Mouse (Mus musculus): Measurements from ENCODE around the gene 4930404N11Rik. TPM values are rescaled to one million over a fixed set of nuclear protein-coding genes. Genes with fewer than 3 reads are reported as not detected.

The 4930404N11Rik gene
- polyA plus RNA-seq, 1 experiment from 2014 or later: 0.92 TPM

Small RNAs within 50 kb of the gene (microRNA-seq; reads per million reads assigned to microRNA genes)
- gene Mir6913: not detected

Other genes starting within 250 kb of the 4930404N11Rik start
- 14.6 and 15.9 TPM in 2 replicates for gene Zbtb7a, start 230.6 kb downstream of the 4930404N11Rik start, polyA plus RNA-seq (2016; fragmentation: Nextera tagmentation; extraction: Ambion mirVana)
- gene Pias4, start 197.9 kb downstream of the 4930404N11Rik start, polyA plus RNA-seq (2016; fragmentation: Nextera tagmentation; extraction: Ambion mirVana): 58.6 and 64.9 TPM in 2 replicates
- 531 and 534 TPM in 2 replicates for gene Eef2, start 189.2 kb downstream of the 4930404N11Rik start, polyA plus RNA-seq (2016; fragmentation: Nextera tagmentation; extraction: Ambion mirVana)
- gene Dapk3, start 182.8 kb downstream of the 4930404N11Rik start, polyA plus RNA-seq (2016; fragmentation: Nextera tagmentation; extraction: Ambion mirVana): 77.3 and 79.6 TPM in 2 replicates
- 0.18 TPM in 1 of 2 replicates, not detected in the other for gene 4930442H23Rik, start 182.0 kb downstream of the 4930404N11Rik start, polyA plus RNA-seq (2016; fragmentation: Nextera tagmentation; extraction: Ambion mirVana)
- gene Nmrk2, start 163.8 kb downstream of the 4930404N11Rik start, polyA plus RNA-seq (2016; fragmentation: Nextera tagmentation; extraction: Ambion mirVana): not detected in 2 replicates
- 35.5 and 37.2 TPM in 2 replicates for gene Atcay, start 135.0 kb downstream of the 4930404N11Rik start, polyA plus RNA-seq (2016; fragmentation: Nextera tagmentation; extraction: Ambion mirVana)
- gene Zfr2, start 132.7 kb downstream of the 4930404N11Rik start, polyA plus RNA-seq (2016; fragmentation: Nextera tagmentation; extraction: Ambion mirVana): 12.1 and 13.6 TPM in 2 replicates
- gene Matk, start 112.9 kb downstream of the 4930404N11Rik start, polyA plus RNA-seq (2016; fragmentation: Nextera tagmentation; extraction: Ambion mirVana): 4.3 and 5.0 TPM in 2 replicates
- gene Mrpl54, start 98.9 kb downstream of the 4930404N11Rik start, polyA plus RNA-seq (2016; fragmentation: Nextera tagmentation; extraction: Ambion mirVana): 168 and 169 TPM in 2 replicates
- gene Apba3, start 98.9 kb downstream of the 4930404N11Rik start, polyA plus RNA-seq (2016; fragmentation: Nextera tagmentation; extraction: Ambion mirVana): 34.8 and 36.1 TPM in 2 replicates
- 6.6 and 7.5 TPM in 2 replicates for gene Tjp3, start 74.2 kb downstream of the 4930404N11Rik start, polyA plus RNA-seq (2016; fragmentation: Nextera tagmentation; extraction: Ambion mirVana)
- 89.9 and 92.6 TPM in 2 replicates for gene Pip5k1c, start 72.9 kb downstream of the 4930404N11Rik start, polyA plus RNA-seq (2016; fragmentation: Nextera tagmentation; extraction: Ambion mirVana)
- 58.8 and 60.5 TPM in 2 replicates for gene Cactin, start 44.7 kb downstream of the 4930404N11Rik start, polyA plus RNA-seq (2016; fragmentation: Nextera tagmentation; extraction: Ambion mirVana)
- gene Tbxa2r, start 37.1 kb downstream of the 4930404N11Rik start, polyA plus RNA-seq (2016; fragmentation: Nextera tagmentation; extraction: Ambion mirVana): 3.7 and 4.4 TPM in 2 replicates
- not detected in 2 replicates for gene Gipc3, start 22.6 kb downstream of the 4930404N11Rik start, polyA plus RNA-seq (2016; fragmentation: Nextera tagmentation; extraction: Ambion mirVana)
- 90.8 and 97.9 TPM in 2 replicates for gene Hmg20b, start 15.3 kb downstream of the 4930404N11Rik start, polyA plus RNA-seq (2016; fragmentation: Nextera tagmentation; extraction: Ambion mirVana)
- 12.0 and 13.7 TPM in 2 replicates for gene Mfsd12, start 8.3 kb downstream of the 4930404N11Rik start, polyA plus RNA-seq (2016; fragmentation: Nextera tagmentation; extraction: Ambion mirVana)
- gene Fzr1, start 12.7 kb upstream of the 4930404N11Rik start, polyA plus RNA-seq (2016; fragmentation: Nextera tagmentation; extraction: Ambion mirVana): 135 and 139 TPM in 2 replicates
- 63.5 and 67.2 TPM in 2 replicates for gene Dohh, start 18.6 kb upstream of the 4930404N11Rik start, polyA plus RNA-seq (2016; fragmentation: Nextera tagmentation; extraction: Ambion mirVana)
- gene Gm48551, start 18.6 kb upstream of the 4930404N11Rik start, polyA plus RNA-seq (2016; fragmentation: Nextera tagmentation; extraction: Ambion mirVana): 4.2 and 5.5 TPM in 2 replicates
- gene Gm48552, start 23.2 kb upstream of the 4930404N11Rik start, polyA plus RNA-seq (2016; fragmentation: Nextera tagmentation; extraction: Ambion mirVana): 0.50 and 2.3 TPM in 2 replicates
- 2.1 and 2.8 TPM in 2 replicates for gene Smim24, start 27.2 kb upstream of the 4930404N11Rik start, polyA plus RNA-seq (2016; fragmentation: Nextera tagmentation; extraction: Ambion mirVana)
- gene Nfic, start 89.8 kb upstream of the 4930404N11Rik start, polyA plus RNA-seq (2016; fragmentation: Nextera tagmentation; extraction: Ambion mirVana): 14.7 and 19.7 TPM in 2 replicates
- gene Celf5, start 116.9 kb upstream of the 4930404N11Rik start, polyA plus RNA-seq (2016; fragmentation: Nextera tagmentation; extraction: Ambion mirVana): 37.1 and 44.4 TPM in 2 replicates
- gene Ncln, start 130.6 kb upstream of the 4930404N11Rik start, polyA plus RNA-seq (2016; fragmentation: Nextera tagmentation; extraction: Ambion mirVana): 66.9 and 68.3 TPM in 2 replicates
- gene S1pr4, start 134.3 kb upstream of the 4930404N11Rik start, polyA plus RNA-seq (2016; fragmentation: Nextera tagmentation; extraction: Ambion mirVana): 0.41 and 0.77 TPM in 2 replicates
- gene Gna15, start 158.4 kb upstream of the 4930404N11Rik start, polyA plus RNA-seq (2016; fragmentation: Nextera tagmentation; extraction: Ambion mirVana): 0.58 and 1.0 TPM in 2 replicates
- 70.9 and 72.6 TPM in 2 replicates for gene Gna11, start 179.4 kb upstream of the 4930404N11Rik start, polyA plus RNA-seq (2016; fragmentation: Nextera tagmentation; extraction: Ambion mirVana)
- gene Aes, start 193.7 kb upstream of the 4930404N11Rik start, polyA plus RNA-seq (2016; fragmentation: Nextera tagmentation; extraction: Ambion mirVana): 524 and 532 TPM in 2 replicates
- gene Tle2, start 208.7 kb upstream of the 4930404N11Rik start, polyA plus RNA-seq (2016; fragmentation: Nextera tagmentation; extraction: Ambion mirVana): 17.8 and 17.9 TPM in 2 replicates
- 2.9 and 5.1 TPM in 2 replicates for gene Tle6, start 235.3 kb upstream of the 4930404N11Rik start, polyA plus RNA-seq (2016; fragmentation: Nextera tagmentation; extraction: Ambion mirVana)
- 2.5 and 2.6 TPM in 2 replicates for gene BC025920, start 240.5 kb upstream of the 4930404N11Rik start, polyA plus RNA-seq (2016; fragmentation: Nextera tagmentation; extraction: Ambion mirVana)